Mouse (Mus musculus) ES-Bruce4 (cell line): ENCODE data around the gene Ticrr.

Source experiments
- EP300 ChIP-seq: IDR thresholded peaks from 2 replicates; pipeline ENCODE4 v1.6.1; 2011; ENCODE audit warnings: low read depth, low read length; ENCODE audit not compliant: insufficient read depth
- POLR2A ChIP-seq: IDR thresholded peaks from one replicate; pipeline ENCODE4 v1.8.1; 2011; ENCODE audit warnings: low read length; ENCODE audit not compliant: insufficient read depth

GRCm38 (mm10) chr7:79612783-79613182 lies 47.2 kb upstream of the Ticrr start:
- TF ChIP-seq EP300, result no peak
- TF ChIP-seq POLR2A, result no peak
